ENCODE assay signal across 8 mouse cellular contexts in genomic region chr17:46857903-46858748, GRCm38 (mm10). TPM values are rescaled to one million over a fixed set of nuclear protein-coding genes. Genes with fewer than 3 reads are reported as not detected.
A peak's percentile ranks its signal among the peaks of the same experiment; 100 is the strongest.
DNase-seq lines count a peak whose midpoint lies in the region; ATAC-seq lines count a peak whose summit lies in the region.

Gene Bicral (minus strand): TSS chr17:46858482.

- DNase-seq in ZHBTc4 (ENCODE audit: low read depth, low spot score), result peak; percentile 70
- peak; percentile 80 for DNase-seq in cerebellum, adult 9-11 months
- DNase-seq in gastrocnemius, adult 18-20 months (ENCODE audit: low spot score), result peak; percentile 72
- peak; percentile 46 to 85 for DNase-seq in left cerebral cortex, postnatal 10 days (ENCODE audit: extremely low spot score in 1 of 2, low spot score in 2 of 2)
- DNase-seq in right cerebral cortex, adult 2 months (ENCODE audit: low spot score in 2 of 2), result peak; percentile 64 to 69
- peak; percentile 74 for DNase-seq in urinary bladder, postnatal 25 days (ENCODE audit: low spot score)

- H3K36me3 ChIP-seq in hindbrain, embryonic 15.5 days, result no peaks in the 10 kb centered on the region
- peaks cover 14% of the 10 kb centered on the region for H3K36me3 ChIP-seq in megakaryocyte, embryonic 14.5 days (replicated peaks; ENCODE audit: low read length)

- H3K4me1 ChIP-seq in hindbrain, embryonic 15.5 days (replicated peaks), result peaks cover 34% of the 10 kb centered on the region
- peaks cover 24% of the 10 kb centered on the region for H3K4me1 ChIP-seq in megakaryocyte, embryonic 14.5 days

- peak; percentile 69 for ATAC-seq in hindbrain, embryonic 15.5 days (ENCODE audit: low FRiP score, low read depth)

- peak within 1 kb of the TSS; percentile 100 for H3K9ac ChIP-seq in hindbrain, embryonic 15.5 days

- under 1% methylated on average over 35 of the region's 65 CpGs for whole genome bisulfite sequencing in hindbrain, embryonic 15.5 days

- intact Hi-C loops in left cerebral cortex, postnatal 10 days (cut with DNase I), result loop anchor here (2.0 kb wide), 1 partner anchor 31 kb away; no protein-coding TSS in a partner anchor

- H3K27ac ChIP-seq in hindbrain, embryonic 15.5 days (replicated peaks), result peak within 1 kb of the TSS; percentile 100

- H3K4me3 ChIP-seq in hindbrain, embryonic 15.5 days, result peak within 1 kb of the TSS; percentile 95
- peak within 1 kb of the TSS; percentile 96 for H3K4me3 ChIP-seq in megakaryocyte, embryonic 14.5 days (replicated peaks)

- no peaks in the 10 kb centered on the region for H3K9me3 ChIP-seq in hindbrain, embryonic 15.5 days
- H3K9me3 ChIP-seq in megakaryocyte, embryonic 14.5 days, result no peaks in the 10 kb centered on the region

- no peaks in the 10 kb centered on the region for H3K27me3 ChIP-seq in hindbrain, embryonic 15.5 days
- no peaks in the 10 kb centered on the region for H3K27me3 ChIP-seq in megakaryocyte, embryonic 14.5 days (replicated peaks)

- peak within 1 kb of the TSS; percentile 74 for H3K4me2 ChIP-seq in hindbrain, embryonic 15.5 days

RNA-seq across cellular contexts. Expression of gene Bicral, which starts in this region (rescaled TPM):
- 10 to 100 TPM in 1 of 2 experiments, 1 to 10 TPM in 1; 9.3 to 13.7 TPM for total RNA-seq in gastrocnemius, adult 18-20 months (2021)
- polyA plus RNA-seq in hindbrain, embryonic 15.5 days (2015; fragmentation: Nextera tagmentation; extraction: Ambion mirVana), result 7.7 and 10.3 TPM in 2 replicates
- total RNA-seq in left cerebral cortex, postnatal 10 days (2021), result 10 to 100 TPM; 36.5 to 36.6 TPM
- 0.62 and 1.8 TPM in 2 replicates for polyA plus RNA-seq in megakaryocyte, embryonic 14.5 days (2012; ENCODE audit: insufficient read depth, low replicate concordance)

Comparison
In these comparisons a context has a peak if more than half of its experiments do, and no peak if none do; other contexts are left out.
1. Peak in every context shown above with its lines: DNase-seq, ATAC-seq, H3K4me3 ChIP-seq and H3K27ac ChIP-seq.